Mouse (Mus musculus): ENCODE results near the gene Tmem135.

The Tmem135 gene

GRCm38 (mm10) chr7:89404081-89404733, at the start of gene Tmem135, which contains the start of gene Fzd4:
Gene Tmem135 (minus strand): TSS chr7:89404222.
Gene Fzd4 (plus strand): TSS chr7:89404355.
- peak; percentile 98 for DNase-seq

- no peak for DNase-seq
Observed at GRCm38 (mm10) chr7:89450312-89450711, 46.3 kb upstream of the Tmem135 start.

DNA sequence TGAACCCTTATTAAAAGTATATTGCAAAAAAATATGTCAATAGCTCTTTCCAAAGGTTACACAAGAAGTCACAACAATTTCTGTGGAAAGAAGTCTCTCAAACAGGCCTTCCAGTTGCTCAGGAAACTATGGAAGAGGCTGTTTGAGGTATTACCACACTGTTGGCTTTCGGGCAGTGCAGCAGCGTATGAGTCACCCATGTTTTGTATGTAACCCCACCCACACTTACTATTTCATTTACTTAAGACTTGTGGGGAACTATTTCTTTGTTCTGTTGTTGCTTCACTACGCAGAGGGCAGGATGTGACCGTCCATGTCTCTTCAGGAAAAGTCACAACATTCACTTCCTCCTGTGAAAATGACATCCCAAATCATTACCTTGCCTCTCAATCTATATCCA, 41.1 kb upstream of the Tmem135 start:
- DNase-seq: no peak

DNA sequence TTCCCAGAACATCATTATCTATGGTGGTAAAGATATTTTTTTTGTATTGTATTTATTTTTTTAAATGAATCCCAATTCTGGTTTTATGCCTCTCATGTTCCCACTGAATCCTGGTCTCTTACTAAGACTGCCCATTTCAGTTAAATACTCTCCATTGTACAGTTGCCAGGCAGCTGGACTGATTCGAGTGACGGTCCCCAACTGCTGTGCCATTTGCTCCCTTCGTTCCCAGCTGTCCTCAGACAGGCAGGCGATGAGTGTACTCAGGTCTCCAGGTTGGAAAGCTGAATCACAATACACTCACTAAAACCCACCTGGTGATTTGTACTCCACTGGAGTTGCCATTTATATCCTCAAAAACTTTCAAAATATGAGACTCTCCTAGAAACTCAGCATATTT, 38.2 kb upstream of the Tmem135 start:
- DNase-seq: no peak

DNA sequence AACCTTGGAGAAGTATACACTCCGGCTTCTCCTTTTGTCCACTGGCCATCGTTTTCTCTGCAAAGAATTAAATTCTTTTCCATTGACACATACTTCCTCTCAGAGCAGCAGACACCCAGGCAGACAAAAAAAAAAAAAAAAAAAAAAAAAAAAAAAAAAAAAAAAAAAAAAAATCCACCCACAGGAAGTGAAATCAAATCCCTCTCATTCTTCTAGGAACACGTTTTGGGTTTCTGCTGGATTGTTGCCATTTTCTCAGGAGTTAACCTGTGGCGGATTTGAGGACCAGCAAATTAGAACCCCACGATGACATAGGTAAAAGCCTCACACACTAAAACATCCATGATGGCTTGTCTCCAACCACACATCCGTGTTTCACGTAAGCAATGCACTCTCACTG, 37.3 kb upstream of the Tmem135 start:
- no peak for DNase-seq

- peak; percentile 72 for DNase-seq
Observed at GRCm38 (mm10) chr7:89437589-89437988, 33.6 kb upstream of the Tmem135 start.

GRCm38 (mm10) chr7:89436404-89436803, 32.4 kb upstream of the Tmem135 start:
- DNase-seq: no peak

DNA sequence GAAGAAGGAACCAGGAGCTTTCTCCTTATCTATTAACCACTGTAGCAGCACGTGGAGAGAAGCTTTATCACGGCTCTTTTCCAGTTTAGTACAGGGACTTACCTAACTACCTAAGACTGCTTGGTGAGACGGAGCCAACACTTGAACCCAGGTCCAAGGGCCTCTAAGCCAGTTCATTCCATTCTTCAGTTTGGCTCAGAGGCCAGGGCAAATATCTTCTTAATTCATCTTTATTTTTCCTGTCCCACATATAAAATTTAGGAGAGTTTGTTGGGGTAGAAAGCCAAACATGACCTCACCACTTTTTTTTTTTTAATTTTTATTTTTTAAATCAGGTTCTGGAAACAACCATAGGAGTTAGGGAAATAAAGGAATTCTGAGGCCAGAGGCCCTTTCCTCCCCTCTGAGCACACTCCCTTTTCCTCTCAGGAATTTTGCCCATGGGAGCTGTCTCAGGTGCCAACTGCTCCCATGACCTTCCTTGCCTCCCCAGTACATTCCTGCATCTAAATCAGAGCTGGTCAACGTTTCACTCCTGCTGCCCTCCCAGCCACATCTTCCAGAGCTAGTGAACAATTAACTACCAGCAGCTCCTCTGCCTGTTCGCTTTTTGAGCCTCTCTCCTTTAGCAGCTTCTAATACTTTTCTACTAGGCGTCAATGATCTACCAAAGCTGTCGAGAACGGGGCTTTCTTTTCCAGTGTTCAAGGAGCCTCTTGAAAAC, 30.0 kb upstream of the Tmem135 start:
- DNase-seq: no peak

DNA sequence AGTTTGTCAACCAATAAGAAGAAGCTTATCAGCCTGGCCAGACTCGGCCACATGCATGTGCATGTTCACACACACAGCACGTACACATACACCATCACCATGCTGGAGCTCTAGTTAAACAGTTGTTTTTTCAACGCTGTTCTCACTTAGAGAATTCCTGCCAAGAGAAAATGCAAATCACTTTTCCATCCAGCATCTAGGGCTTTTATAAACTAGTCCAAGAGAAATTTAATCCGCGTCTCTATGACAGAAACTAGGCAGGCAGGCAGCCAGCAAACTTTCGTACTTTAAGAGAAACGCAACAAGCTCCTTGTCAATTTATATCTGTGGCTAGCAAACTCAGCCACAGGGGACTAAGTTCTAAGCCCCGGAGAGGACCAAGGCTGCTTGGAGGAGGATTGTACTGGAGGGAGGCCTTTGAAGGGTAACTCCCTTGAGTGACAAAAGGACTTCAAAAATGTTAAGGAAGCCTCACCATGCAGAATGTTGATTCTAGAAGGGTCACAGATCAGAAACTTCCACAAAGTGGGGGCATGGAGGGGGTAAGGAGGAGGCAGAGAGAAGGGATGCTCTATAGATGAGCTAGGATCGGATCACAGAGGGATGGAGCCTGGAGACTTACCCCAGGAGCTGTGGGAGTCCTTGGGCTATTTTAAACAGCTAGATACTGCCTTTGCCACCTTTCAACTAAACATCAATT, 29.3 kb upstream of the Tmem135 start:
- DNase-seq: no peak

DNA sequence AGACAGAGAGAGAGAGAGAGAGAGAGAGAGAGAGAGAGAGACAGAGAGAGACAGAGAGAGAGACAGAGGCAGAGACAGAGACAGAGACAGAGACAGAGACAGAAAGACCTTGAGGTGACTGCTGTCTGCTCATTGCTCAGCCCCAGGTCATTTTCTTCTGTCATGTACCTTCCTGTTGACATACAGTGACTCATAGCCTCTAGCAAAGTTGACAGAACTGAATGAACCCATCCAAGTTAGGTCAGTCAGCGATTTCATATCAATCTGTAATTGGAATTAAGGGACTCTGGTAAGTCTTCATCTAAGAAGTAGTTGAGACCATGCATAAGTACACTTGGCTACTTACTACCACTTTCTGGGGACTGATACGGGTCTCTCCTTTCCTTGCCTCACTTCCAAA, 27.2 kb upstream of the Tmem135 start:
- no peak for DNase-seq

DNA sequence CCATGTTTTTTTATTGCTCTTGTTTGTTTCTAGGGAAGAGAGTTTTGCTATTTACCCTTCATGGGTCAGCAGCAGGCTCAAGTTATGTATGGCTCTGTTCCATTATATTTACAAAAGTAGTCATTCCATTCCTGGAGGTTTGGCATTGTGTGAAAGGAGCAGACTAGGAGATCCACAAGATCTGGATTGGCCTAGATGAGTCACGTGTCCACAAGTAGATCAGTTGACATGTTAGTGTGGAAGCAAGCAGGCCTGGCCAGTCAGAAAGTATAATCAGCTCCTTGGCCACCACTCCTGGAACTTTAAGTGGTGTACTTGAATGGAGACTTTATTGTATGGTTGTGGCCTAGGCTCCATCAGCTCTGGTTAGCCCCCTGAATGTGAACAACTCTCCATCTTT, 25.3 kb upstream of the Tmem135 start:
- DNase-seq: no peak

- no peak for DNase-seq
Observed at GRCm38 (mm10) chr7:89428804-89429203, 24.8 kb upstream of the Tmem135 start.

DNA sequence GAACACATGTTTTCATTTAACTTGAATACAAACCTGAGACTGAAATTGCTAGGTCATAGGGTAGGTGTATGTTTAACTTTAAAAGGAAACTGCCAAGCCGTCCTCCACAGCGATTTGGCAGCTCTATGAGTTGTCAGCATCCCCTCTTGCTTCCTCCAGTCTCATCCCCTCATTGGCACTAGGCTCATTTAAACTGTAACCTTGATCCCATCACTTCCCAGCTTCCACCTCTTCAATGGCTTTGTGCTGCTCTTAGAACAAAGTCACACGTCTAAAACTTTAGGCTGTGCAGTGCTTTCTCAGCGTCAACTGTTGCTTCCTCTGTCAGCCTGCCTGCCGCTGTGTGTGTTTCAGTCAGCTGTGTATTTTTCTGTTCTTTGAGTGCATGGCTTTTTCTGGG, 23.1 kb upstream of the Tmem135 start:
- DNase-seq: no peak

DNA sequence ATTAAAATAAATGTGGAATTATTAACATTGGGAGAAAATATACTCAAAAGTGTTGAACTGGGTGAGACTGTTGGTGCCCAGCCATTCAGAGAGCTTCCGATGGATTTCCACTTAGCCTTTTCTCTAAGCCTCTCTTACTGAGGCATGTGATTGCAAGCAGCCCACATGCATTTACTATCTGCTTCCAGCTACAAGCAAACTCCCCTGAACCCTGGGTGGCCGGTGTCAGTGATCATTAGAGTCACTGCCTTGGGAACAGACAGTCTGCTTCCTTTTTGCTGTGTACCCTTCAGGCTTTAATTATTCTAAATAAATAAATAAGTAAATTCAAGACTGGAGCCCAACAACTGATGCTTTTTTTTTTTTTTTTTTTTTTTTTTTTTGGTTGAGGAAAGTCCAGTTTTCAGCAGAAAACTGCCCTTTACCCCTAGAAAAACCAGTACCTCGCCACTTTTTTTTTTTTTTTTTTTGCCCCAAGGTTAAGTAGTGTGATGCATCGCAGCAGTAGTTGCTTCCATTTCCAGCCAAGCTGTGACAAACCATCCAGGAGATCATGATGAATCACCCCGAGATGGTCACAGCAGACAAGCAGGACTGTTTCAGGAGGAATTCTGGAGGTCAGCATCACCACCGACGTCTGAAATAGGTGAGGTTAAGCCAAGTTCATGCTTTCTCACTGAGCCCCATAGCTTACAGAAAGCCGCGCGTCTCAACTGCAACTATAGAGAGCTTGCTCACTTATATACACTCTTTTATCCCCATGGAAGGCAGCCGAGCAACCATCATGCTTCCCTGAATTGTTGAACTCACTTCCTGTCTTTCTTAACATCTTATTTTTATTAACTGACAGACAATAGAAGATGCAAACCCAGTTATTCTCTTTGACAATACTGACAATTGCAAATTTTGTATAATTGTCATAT, 22.0 kb upstream of the Tmem135 start:
- DNase-seq: peak; percentile 52

- no peak for DNase-seq
Observed at GRCm38 (mm10) chr7:89424659-89425058, 20.6 kb upstream of the Tmem135 start.

DNA sequence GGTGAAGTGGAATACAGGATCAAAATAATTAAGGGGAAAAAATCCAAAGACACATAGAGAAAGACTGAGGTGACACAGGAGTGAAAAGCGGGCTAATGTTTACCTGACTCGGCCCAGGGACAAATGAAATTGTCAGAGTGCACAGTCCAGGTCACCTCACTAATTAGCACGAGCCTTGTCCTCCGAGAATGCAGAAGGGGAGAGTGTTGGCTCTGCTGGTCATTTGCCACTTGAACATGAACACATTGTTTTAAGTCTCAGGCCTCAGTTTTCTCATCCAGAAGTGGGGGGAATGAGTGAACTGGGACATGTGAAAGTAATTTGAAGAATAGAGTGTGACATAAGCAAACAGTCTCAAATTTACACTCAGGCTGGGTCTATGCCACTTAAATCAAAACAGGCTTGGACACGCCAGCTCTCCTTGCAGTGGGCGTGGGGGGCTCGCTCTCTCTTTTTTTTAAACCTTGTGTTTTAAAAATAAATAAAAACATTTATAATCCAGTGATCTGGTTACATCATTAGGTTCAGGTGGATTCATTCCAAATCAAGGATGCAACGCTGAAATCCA, 19.8 kb upstream of the Tmem135 start:
- no peak for DNase-seq

DNA sequence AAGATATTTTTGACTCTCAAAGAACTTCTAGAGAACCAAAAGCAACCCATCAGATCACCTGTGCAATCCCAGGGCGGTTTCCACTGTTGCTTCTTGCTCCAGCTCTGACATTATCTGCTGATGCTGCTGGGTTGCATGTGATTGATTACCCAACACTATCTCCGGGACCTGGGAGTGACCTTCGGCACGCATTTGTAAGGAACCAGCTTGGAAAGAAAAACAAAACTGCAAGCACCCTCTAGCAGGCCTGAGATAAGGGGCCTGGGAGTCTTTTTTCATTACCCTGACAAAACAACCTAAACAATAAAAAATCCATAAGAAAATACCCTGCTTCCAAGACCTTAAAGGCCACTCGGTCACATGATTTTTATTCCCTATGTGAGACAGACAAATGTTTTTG, 19.2 kb upstream of the Tmem135 start:
- DNase-seq: no peak

DNA sequence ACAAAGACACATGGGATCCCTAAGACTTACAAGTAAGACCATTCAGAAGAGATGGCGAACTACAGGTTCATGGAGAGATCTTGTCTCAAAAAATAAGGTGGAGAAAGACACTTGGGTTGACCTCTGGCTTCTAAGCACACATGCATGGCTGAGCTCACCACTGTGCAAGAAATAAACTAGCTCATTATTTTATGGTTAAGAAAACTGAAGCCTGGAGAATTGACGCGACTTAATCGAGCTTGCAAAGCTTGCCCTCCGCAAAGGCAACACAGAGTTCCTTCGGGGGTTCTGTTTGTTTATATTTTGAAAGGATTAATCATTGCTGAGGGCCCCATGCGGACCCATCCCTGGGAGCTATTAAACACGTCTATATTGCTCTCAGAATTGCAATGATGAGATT, 18.6 kb upstream of the Tmem135 start:
- DNase-seq: no peak

DNA sequence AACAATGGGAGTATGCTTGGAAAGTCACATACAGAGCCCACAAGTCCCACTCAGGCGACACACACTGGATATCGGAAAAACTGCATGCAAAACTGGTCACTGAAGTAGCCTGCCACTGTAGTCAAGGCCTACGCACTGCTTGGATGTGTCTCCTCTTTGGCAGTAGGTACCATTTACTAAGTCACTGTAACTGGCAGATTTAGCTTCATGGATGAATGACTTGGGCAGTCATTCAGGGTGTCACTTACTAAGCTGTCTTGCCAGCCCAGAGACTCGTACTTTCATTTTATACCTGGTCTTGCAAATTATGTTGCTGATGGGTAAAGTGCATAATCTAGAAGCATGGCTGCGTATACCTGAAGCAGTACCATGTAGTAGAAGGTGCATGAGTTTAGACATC, 17.3 kb upstream of the Tmem135 start:
- DNase-seq: no peak

GRCm38 (mm10) chr7:89418917-89419679, 15.1 kb upstream of the Tmem135 start:
- peak; percentile 54 for DNase-seq

DNA sequence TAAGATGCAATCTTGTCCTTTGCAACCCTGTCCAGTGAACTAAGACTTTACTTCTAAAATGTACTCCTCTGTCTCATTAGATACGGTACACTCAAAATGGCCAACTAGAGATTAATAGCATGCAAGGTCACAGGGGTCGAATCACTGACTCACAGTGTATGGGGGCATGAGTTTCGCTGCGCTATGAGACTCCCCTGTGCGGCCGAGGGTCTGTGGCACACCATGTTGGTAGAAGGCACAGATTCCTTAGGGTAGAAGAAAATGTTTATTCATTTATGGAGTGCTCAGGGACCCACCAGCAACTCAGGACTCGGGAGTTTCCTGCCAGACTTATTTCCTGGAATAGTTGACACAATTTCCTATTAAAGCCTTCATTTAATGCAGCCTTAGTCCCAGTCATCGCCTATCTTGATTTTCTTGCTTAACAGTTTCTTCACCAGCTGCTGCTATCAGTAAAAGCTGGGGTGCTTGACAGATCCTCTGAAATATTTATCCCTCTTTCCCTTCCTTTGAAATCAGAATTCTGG, 14.2 kb upstream of the Tmem135 start:
- DNase-seq: no peak

DNA sequence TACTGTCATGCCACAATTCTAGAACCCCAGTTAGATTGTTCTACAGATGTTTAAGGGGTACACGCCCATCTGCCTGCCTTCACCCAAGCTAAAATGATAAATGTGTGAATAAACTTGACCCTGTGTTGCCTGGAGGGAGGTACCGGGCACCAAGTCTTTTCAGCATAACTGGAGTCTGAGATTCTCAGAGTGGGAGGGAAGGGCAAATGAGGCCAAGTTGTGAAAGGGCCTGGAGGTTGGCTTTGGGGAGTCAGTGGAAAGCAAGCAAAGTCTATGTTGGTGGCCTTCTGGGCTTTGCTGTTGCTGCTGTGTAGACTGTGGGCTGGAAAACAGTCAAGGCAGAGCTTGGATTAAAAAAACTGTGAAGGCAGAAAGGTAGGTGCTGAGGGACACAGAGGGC, 13.7 kb upstream of the Tmem135 start:
- DNase-seq: no peak

All from retina, postnatal 1 day (tissue).